Mouse (Mus musculus): Measurements from ENCODE around the gene Ergic1.

Ergic1 gene

DNA sequence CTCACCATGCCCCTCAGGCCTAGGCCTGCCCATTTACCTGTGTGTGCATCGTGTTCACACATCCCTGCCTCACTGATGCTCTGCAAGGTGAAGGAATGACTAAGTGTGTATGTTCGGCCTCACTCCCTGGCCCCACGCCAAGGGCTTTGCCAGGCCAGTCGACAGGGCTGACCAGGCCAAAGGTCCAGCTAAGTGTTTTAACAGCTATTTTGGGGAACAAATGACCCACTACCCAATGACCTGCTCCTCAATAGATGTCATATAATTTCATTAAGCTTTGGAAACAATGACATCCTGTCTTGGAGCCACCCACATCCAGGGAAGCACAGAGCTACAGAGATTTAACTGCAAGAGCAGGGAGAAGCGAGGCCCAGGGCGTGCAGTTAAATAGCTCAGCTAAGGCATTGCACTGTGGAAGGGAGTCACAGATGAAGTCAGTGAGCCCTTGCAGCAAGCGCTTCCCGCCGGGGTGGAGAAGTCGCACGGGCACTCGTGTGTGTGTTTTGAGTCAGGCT is 41.1 kb downstream of the Ergic1 start:
- no peak for DNase-seq

DNA sequence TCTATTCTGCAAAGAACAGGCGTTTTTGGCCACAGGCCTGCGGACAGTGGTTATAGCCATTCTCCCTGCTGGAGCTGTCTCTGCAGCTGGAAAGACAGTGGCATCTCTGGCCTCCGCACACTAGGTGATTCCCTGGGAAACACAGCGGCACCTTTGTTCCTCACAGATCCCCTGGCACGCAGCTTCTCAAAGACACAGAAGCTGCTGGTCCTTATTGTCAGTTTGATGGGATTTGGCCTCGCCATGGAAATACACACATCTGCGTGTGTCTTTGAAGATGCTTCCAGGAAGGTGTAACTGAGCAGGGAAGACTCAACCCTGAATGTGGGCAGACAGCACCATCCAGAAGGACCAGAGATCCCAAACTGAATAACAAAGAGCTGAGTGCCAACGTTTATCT is 42.0 kb downstream of the Ergic1 start:
- DNase-seq, result no peak

DNA sequence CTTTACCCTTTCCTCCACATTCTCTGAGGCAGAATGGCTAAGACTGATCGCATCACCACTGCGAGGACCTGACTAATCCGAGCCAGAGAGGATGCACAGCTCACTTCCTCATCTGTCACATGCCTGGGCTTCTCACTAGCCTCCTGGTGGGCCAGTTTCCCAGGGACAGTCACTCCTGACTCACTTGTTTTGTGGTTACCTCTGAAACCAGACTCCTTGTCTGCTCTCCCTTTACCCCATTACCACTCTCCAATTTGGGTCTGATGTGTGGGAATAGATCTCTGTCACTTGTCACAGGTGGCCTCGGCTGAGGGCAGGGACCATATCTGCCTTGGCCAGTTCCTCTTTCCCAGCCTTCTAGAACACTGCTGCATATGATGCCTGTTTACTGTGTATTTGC is 44.3 kb downstream of the Ergic1 start:
- DNase-seq, result no peak

DNA sequence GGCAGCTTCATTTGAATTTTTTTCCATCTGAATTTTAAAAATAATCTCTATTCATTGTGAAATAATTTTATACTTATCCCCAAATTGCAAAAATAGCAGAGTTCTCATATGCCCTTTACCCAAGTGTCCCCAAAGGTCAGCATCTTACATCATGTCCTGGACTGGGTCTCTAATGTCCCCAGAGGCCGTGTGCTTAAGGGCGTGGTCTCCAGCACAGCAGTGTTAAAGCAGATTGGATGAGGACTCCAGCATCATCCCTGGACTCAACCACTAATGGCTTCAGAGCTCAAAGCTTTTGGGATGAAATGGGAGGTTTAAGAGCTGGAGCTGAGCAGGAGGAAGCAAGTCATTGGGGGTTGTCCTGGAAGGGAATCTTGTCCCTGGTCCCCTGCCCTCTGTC is 45.2 kb downstream of the Ergic1 start:
- no peak for DNase-seq

DNA sequence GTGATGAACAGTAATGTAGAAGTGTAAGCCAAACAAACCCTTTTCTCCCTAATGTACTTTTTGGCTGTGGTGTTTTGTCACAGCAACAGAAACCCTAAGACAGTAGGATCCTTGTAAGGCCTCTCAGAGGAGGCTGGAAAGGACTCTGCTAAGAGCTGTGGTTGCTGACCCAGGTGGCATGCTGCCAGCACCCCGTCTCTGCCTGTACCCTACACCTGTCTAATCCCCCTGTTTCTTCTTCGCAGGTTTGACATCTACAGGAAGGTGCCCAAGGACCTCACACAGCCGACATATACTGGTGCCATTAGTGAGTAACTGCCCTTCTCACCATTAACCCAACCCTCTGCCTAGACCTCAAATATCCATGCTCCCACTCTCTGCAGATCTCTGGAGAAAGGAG is 47.1 kb downstream of the Ergic1 start:
- no peak for DNase-seq

DNA sequence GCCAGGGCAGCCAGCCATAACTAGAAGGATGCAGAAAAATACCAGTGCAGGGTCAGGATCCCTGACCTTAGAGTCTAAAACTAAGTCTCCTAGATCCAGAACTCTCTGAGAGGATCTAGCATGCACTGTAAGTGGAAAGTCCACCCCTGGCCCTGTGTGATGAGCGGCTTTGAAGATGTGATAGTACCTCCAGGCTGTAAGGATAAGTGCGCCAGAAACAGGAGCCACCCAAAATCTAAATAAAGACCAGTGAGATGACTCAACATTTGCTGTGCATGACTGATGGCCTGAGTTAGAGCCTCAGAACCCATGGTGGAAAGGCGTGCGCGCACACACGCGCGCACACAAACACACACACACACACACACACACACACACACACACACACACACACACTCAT is 47.6 kb downstream of the Ergic1 start:
- DNase-seq, result no peak

DNA sequence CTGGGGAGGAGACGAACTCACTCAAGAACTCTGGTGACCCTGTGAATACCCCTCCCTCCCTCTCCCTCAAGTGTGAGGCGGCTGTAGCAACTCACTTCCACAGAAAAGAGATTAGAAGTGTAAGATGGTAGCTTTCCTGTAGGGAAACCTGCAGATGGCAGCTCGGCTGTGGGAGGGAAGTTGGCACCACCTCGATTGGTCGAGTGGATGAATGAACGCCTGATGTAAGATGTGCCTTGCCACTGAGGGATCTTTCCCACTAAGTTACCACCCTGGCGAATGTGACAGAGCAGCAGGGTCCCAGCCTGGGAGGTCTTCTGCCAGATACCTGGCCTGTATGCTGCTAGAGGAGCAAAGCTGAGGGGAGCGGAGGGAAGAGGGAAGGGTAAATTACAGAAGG is 48.5 kb downstream of the Ergic1 start:
- peak; percentile 77 for DNase-seq

DNA sequence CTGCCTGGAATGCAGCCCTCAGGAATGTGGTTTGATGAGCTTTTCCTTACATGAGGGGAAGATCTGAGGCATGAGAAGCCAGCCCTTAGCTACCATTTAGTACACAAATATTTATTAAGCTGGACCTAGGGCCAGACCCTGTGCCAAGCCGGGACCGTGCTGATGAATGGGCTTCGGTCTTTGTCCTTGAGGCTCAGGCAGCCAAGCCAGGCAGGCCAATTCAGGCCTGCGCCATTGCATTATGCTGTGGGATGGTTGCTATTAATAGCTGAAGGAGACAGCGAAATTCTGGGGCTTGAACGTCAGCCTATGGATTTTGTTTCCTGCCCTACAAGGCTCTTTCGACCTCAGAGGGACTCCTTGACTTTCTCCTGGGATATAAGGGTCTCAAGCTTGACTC is 50.0 kb downstream of the Ergic1 start:
- no peak for DNase-seq

DNA sequence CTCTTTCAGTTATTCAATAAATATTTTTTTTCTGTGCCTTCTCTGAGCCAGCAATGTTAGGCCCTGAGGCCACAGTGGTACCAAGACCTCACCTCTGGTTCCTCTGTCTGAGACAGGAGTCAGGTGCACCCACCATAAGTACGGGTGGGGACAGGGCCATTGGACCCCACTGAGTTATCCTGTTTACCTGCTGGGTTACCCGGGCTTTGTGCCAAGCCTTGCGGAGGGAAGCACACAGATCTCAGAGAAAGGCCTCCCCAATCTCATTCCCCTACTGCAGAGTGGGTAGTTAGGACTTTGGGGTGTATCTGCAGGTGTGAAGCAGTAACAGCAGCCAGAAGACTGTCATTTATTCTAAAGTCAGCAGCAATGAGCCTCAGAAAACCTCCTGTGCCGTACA is 50.6 kb downstream of the Ergic1 start:
- no peak for DNase-seq

DNA sequence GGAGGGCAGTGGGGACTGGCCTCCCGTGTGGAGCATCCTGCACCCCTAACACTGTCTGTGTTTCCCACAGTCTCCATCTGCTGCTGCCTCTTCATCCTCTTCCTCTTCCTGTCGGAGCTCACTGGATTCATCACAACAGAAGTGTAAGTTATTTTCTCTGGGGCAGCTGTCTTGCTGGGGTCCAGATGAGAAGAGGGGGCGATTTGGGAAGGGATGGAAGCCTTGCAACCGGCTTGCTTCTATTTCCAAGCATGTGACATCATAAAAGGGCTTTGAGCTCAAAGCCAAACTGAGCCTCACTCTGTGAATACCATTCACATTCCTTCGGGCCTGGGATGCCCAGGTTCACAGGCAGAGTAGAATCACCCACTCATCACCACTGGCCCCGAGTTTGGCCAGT is 53.0 kb downstream of the Ergic1 start:
- no peak for DNase-seq

DNA sequence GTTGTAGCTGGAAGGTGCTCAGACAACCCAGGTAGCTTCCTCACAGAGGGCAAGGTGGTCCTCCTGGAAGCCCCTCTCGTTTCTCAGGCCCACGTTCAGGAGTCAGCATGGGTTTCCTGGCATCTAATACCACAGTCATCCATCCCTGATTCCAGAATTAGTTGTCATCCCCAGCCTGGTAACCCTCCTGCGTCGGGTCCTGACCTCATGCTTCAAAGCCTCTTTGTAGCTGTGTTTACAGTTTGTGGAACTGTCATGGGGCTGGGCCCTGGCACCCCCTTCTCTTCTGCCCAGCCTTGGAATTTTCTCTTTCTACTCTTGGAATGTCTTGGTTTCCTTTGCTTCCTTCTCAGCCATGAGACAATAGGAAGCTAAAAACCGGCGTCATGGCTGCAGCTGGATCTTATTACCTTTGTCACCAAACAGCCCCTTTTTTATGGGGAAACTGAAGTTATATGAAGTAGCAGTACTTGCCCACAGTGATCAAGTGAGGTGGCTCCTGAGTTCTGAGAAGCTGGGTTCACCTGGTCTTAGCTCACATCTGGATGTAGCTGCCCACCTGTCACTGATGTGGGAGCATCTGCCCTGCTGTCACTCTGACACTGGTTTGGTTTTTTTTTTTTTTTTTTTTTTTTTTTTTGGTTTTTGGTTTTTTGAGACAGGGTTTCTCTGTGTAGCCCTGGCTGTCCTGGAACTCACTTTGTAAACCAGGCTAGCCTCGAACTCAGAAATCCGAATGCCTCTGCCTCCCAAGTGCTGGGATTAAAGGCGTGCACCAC is 53.6 kb downstream of the Ergic1 start:
- no peak for DNase-seq

DNA sequence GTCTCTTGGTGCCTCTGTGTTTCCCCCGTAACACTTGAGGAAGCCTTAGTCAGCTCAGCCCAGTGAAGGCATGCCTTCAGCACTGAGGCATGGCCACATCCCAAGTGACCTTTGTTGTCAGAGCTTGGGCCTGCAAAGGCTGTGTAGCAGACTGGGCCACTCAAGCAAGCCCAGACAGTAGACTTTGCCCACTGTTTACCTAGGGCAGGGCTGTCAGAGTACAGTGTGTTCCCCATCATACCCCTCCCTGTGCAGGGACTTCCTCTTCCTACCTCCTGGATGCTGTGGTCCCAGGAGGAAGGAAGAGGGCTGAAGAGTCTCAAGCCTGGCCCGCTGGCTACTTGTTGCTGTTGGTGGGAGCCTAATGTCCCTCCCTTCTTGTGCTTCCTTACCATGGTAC is 55.4 kb downstream of the Ergic1 start:
- no peak for DNase-seq

DNA sequence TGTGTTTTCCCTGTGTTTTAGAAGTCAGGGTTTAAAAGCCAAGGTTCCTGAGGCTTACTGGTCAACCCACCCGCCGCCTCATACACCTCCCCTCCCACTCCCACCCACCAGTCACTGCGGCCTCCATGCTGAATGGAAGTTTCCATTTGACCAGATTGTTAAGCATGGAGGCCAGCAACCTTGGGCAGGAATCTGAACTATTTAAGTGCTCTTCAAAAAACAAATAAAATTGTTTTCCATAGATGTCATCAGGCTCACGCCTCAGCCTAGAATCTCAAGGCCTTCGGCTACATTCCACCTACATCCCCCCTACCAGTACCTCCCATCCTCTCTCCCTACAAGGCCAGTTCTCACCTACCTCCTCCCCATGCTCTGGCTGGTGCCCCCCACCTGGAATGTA is 57.2 kb downstream of the Ergic1 start:
- DNase-seq, result no peak

DNA sequence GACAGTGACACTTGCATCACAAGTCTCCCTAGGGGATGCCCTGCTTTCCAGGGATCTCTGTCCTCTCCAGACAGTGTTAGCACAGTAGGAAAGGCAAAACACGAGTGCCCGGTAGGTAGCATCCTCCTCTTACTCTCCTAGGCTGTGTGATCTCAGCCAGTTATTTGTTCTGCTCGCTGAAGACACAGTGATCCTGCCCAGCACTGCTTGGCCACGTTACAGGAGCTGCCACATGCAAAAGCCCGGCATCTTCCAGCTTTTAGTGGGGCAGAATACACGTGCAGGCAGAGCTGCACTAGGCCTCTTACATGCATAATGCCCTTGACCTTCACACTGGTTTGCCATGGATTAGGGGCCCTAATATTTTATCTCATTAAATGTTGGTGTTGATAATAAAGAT is 58.3 kb downstream of the Ergic1 start:
- no peak for DNase-seq

DNA sequence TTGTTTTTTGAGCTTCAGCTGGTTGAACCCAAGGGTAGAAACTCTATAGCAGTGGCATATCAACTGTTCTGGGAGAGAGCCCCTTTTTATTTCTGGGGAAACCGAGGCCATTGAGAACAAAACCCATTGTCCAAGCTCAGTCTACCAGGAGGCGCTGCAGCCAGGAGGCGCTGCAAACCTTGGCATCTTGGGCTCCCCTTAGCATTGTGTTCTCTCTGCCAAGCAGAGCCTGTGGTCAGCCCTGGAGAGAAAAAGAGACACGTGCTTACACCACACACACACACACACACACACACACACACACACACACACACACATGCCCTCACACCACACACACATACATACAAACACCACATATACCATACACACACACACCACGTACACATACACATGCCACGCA is 59.0 kb downstream of the Ergic1 start:
- no peak for DNase-seq

DNA sequence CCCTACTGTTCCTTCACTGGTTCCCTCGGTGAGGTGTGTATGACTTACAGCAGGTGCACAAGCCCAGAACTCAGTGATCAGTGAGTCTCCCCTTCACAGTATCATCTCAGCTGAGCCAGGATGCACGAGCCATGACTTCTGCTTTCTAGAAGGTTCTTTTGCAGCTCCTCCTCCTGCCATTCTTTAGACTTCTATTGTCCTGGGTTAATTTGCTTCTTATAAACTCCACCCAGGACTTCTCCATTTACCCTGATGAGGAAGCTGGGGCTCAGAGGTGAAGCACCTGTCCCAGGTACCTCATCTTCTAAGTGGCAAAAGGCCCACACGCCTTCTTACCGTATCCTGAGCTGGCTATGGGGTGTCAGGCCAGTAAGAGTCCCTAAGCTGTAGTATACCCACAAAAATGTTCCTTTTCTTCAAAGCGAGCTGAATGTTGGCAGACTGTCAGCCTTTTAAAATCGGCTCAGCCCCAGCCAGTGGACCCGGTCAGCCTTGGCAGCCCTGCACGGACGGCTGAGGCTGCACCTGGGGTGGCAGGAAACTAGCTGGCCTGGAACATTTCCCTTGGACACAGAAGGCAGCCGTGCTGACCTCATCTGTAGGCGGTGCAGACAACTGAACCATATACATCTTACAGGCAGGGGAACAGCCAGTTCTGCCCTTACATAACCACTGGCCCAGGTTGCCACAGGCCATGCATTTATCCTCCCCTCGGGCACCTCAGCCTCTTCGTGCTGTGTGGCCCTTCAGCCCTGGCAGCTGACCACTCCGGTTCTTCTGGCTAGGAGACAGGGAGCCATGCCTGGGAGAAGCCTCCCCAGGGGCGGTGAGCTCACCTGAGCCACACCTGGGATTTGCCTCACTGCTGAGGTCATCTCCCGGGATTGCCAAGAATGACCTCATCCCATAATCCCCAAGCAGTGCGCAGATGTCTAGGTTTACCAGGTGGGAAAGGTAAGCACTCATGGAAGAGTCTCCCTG is 59.8 kb downstream of the Ergic1 start:
- DNase-seq, result no peak

DNA sequence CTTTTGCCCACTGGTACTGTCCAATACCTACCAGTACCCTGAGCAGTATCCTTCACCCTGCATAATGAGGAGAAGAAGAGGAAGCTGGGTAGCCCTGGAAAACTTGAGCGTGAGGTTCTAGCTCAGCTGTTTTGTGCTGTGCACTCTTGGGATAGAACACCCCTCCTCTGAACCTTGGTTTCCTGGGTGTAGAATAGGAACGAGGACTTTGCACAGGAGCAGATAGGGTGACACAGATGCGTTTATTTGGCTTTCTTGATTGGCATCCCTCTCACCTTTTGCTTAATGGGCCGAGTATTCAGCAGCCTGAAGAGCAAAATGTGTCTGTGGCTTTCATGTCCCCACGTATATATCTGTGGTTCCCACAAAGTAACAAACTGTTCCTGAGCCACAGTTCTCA is 60.6 kb downstream of the Ergic1 start:
- no peak for DNase-seq

DNA sequence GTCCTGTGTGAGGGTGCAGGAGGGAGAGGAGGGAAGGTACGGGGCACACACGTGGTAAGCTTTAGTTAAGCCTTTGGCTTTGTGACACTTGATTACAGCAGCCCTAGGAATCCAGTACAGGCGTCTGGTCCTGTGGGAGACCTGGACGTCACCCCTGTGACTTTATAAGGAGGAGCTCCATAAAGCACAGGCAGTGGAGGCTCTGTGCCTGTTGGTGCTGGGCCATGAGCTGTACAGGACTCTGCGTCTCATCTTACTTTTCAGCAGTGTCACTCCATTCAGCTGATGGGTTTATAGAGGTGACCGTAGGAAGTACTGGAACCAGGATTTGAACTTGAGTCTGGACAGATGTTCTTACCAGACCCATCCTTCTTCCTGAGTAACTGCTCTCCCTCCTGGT is 62.7 kb downstream of the Ergic1 start:
- no peak for DNase-seq

DNA sequence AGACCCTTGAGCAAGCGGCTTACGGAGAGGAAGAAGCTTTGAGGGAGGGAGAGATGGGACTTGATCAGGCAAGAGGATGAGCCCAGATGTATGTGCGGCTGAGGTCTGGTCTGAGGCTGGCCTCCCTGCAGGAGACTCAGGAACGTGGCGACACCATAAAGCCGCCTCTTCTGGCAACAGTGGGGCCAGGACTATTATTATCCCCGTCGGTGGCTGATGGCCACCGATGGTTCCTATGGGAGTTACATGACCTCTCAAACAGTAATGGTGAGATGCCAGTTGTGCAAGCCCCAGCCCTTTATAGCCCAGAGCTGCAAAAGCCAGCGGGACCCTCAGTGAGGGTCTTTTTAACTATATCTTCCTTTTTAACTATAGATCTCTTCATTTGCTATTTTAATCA is 63.7 kb downstream of the Ergic1 start:
- no peak for DNase-seq

DNA sequence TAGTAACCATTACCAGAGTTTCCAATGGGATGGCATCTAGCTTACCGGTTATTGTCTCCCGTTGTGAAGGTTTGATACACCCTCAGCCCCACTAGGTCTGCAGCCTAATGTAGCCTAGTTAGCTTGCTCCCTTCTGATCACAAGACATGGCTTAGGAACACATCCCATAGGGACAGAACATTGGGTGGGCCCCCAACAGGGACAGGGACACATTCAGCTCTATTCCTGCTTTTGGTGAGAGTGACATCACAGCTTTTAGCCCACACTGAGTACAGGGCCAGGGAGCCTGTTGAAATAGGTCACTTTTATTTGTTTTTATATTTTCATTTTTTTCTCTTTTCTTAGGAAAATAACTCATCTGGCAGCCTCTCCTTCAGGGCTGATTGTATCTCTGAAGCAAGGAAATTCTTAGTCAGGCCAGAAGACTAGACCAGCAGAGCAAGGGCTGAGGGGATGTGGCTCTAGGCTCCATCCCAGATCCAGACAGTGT is 64.3 kb downstream of the Ergic1 start:
- no peak for DNase-seq

DNA sequence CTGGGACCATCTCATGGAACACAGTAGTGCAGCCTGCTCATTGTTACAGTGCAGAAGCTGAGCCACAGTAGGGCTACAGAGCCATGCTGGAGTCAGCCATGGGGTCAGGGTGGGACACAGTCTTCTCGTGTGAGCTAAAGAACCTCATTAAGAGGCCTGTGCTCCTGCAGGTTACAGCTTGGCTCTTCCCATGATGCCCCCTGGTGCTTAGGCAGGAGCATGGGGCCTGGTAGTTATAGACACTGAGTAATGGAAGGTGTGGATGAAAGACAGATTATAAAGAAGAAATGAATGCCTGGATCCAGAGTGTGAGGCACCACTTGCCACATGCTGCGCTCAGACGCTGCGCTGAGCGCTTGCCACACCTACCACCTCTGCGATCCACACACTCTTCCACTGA is 67.2 kb downstream of the Ergic1 start:
- DNase-seq, result no peak

DNA sequence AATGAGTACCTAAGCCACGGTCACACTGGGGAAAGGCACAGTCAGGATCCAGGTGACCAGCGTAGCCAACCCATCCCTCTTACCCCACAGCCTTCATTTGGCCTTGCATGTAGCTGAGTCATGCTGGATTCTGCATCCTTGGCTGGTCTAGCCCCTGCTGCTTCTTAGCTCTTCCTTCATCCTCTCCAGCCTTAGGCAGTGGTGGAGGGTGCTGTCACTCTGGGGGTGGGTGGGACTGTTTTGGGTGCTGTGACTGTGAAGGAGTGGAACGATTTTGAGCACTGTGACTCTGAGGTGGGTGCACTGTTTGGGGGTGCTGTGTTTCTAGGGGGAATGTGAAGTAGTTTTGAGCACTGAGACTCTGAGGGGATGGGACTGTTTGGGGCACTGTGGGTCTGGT is 67.6 kb downstream of the Ergic1 start:
- no peak for DNase-seq

DNA sequence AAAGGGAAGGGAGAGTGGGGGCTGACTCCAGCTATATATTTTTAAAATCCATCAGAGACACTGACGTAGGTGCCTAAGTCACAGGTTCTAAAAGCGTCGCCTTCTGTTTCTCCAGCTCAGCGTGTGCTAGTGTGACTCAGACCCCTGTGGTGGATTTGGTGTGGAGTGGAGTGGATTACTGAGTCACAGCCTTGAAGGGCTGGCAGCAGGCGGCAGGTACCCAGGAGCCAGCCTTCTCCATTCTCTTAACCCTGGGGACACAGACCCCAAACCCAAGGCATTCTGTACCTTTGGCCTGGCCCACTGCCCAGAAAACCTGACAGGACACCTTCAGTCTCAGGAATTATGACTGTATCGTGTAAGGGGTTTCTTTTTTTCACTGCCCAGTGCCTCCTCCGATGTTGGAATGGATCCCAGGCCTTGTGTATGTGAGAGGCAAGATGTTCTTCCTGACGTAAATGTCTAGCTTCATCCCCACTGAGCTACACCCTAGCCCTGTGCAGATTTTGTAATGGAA is 70.6 kb downstream of the Ergic1 start:
- peak; percentile 77 for DNase-seq

DNA sequence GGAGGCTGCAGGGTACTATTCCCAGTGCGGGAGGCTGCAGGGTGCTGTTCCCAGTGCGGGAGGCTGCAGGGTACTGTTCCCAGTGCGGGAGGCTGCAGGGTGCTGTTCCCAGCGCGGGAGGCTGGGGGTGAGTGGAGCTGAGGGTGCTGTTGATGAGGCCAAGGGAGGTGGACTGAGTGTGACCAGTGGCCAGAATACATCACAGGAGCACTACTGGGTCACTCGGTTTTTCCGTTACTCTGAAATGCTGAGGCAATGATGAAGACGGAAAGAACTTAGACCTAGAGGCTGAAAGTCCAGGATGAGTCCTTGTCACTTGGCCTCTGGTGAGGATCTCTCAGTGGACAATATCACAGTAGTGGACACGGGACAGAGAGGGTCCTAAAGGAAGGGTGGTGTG is 71.9 kb downstream of the Ergic1 start:
- no peak for DNase-seq

Measured in layer of hippocampus, adult 9-11 months (tissue).